Mouse (Mus musculus) layer of hippocampus, adult 11-12 months (tissue): ENCODE results near the gene Fbxl4.

Experiments used
- DNase-seq: peaks from one replicate; pipeline ENCODE4 v3.0.0; 2022; ENCODE audit warnings: low spot score

The Fbxl4 gene

GRCm38 (mm10) chr4:22476967-22477710 is 119.8 kb downstream of the Fbxl4 start:
- peak; percentile 40 for DNase-seq

DNA sequence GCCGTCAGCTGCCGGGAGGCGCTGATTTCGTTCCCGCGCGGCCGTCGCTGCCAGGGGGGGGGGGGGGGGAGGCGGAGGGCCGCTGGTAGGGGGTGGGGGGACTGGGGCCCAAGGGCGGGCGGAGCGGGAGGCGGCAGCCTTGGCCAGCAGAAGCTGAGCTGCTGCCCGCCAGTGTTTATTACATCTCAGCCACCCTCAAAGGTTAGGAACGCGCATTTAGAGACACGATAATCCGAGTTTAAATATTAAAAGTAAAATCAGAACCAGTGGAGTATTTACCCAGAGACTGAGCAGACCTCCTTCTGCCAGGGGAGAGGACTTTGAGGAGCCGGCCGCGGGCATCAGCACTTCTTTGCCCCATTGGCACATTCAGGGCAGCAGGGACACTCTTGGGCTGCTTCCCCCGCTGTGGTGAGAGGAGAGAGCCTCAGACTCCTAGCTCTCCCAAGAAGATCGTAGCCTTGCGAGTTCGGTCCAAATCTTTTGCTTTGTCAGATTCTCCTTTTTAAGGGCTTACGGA is 120.4 kb downstream of the Fbxl4 start:
- no peak for DNase-seq

DNA sequence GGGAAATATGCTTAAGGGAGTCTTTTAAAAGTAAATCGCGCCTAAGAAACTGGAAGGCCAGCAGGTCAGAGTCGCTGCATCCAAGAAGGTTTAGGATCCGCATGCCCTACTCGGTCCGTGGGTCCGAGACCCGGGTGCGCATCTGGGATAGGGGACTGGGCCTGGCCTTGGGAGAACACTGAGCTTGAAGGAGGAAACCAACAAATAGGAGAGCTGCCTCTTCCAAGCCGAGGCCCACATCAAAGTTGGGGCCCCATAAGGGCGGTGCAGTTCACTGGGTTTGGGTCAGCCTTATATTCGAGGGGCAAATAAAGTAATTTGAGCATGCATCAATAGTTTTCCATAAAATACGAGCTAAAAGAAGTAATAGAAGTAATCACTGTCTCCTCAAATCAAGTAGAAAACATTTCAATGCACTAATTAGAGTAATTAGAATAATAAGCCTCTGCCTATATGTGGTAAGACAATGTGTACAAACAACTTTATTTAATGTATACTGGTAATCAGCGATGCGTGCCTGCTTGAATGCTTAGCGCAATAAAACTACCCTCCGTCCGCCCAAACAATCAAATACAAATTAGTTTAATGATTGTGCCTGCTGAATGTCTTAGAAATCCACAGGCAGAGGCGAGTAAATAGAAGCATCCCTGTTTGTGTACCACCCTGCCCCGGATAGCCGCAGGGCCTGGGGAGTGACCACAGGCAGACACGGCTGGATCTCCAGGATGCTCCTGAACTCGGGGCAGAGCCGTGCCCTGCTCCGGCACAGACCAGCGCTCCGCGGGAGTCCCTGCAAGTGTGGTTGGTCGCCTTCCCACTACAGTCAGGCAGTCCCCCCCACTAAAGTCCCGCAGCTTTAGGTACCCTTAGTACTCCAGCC is 121.4 kb downstream of the Fbxl4 start:
- no peak for DNase-seq

DNA sequence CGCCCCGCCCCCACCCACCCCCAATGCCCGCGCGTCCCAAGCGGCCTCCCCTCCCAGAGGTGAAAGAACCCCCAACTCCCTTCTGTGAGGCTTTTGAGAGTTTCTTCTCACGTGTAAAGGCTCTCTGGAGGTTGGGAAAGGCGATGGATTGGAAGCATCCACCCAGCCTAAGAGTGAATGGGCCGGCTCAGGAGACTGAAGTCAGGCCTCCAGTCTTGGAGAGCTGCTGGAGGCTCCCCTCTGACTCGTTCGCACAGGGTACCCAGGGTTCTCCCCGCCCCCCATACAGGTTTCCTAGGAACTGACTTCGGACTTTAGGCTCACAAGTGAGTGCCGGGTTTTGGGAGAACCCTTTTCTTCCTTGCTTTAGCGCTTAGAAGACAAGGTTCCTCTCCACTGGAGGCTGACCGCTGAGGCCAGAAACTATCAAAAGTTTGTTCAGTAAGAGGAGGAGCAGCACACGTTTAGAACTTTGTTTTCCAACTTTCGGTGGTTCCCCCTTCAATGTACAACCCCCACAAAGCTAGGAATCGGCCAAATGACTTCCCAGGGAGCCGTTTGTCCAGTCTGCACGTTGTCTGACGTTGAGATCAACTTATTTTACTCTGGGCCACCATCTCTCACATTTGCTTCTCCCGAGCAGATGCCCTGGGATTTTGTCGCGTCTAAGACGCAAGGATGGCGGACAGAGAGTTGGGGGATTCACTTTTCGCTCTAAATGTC is 122.2 kb downstream of the Fbxl4 start:
- DNase-seq, result no peak

DNA sequence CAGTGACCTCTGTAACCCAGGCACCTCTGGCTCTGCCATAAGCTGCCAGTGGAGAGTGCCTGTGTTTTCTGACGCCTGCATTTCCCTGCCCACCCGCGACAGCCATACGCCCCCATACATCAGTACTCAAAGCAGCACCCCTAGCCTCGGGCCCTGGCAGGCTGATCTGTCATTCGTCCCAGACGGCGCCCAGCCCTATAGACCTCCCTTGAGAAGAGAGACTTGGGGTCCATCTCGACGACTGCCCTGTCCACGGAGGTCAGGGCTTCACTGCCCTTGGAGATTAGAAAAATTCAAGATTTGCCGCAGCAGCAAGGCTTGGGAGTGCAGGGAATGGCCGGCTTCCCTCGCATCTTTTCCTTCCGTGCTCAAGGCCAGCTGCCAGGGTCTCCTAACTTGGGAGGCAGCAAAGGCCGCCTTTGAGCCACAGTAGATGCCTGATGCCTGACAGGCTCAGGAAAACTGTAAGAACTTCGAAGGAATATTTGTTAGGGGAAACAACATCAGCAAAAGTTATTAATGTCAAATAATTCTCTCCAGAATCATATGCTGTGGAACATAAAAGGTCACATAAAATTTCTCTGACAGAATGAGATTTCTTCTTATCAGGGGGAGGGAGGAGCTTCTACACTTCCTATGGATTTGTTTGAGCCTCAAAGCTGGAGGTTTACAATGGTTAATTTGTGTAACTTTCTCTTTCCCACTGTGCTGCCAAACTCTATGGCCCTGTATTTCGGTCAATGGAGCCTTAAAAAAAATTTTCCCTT is 122.9 kb downstream of the Fbxl4 start:
- DNase-seq, result no peak

DNA sequence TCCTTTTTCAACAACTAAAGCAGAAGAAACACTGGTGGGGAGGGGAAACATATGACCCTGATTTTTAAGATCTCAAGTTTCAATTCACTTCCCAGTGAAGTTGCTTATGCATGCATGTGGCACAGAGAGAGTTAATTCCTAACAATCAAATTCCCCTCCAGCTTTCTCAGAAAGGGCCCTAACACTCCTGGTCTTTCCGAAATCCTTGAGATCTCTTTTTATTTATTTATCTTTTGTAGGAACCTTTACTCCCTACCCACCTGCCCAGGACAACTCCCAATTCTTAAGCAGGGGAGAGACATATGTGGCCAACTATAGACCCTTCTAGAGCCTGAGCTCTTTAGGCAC is 123.5 kb downstream of the Fbxl4 start:
- DNase-seq, result no peak

- no peak for DNase-seq
Observed at GRCm38 (mm10) chr4:22482118-22482517, 124.8 kb downstream of the Fbxl4 start.

- no peak for DNase-seq
Observed at GRCm38 (mm10) chr4:22482756-22483280, 125.5 kb downstream of the Fbxl4 start.

DNA sequence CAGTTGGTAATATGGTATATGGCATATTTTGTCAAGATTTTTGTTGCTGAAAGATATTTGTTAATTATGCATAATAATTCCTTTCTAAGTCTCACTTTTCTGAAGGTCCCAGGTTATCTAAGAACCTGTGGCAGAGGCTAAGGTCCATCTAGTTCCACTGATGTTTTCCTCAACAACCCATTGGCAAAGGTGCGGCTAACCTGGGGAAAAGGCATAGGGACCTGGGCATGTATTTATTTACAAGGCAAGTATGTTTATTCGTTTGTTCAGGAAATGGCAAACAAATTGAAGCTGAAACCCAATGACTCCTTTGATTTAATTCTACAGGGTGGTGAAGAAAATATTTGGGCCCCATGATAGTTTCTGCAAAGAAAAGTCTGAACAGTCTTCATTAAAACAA is 126.2 kb downstream of the Fbxl4 start:
- DNase-seq, result no peak
